Mouse (Mus musculus) E14TG2a.4 (cell line): ENCODE results near the gene Klhdc3.

Experiments used
- H3K27me3 ChIP-seq: 2 replicates; pipeline ENCODE4 v1.6.1; 2014; ENCODE audit warnings: low read length, control low read depth; ENCODE audit not compliant: insufficient read depth
- H3K36me3 ChIP-seq: 2 replicates; pipeline ENCODE4 v1.6.1; 2014; ENCODE audit warnings: low read length, control low read depth; ENCODE audit not compliant: insufficient read depth
- H3K4me1 ChIP-seq: replicated peaks from 2 replicates; pipeline ENCODE4 v1.6.1; 2014; ENCODE audit warnings: low read depth, low read length, control low read depth
- H3K4me3 ChIP-seq: replicated peaks from 2 replicates; pipeline ENCODE4 v1.5.1; 2014; ENCODE audit warnings: mild to moderate bottlenecking, low read length
- H3K9me3 ChIP-seq: 2 replicates; pipeline ENCODE4 v1.6.1; 2014; ENCODE audit warnings: low read length, control low read depth
- CTCF ChIP-seq: conservative IDR thresholded peaks from 2 replicates; pipeline ENCODE4 v1.5.1; 2014; ENCODE audit warnings: low read length
- NANOG ChIP-seq: IDR thresholded peaks from 2 replicates; pipeline ENCODE4 v1.6.1; 2014; ENCODE audit warnings: borderline replicate concordance, low read length, mixed read lengths
- POU5F1 ChIP-seq: IDR thresholded peaks from 2 replicates; pipeline ENCODE4 v1.6.1; 2014; ENCODE audit warnings: low read length, borderline replicate concordance

Gene Klhdc3

GRCm38 (mm10) chr17:46704887-46705835, 24.4 kb upstream of the Klhdc3 start, which contains the start of gene Ppp2r5d:
TSS of gene Ppp2r5d (minus strand) at chr17:46705111.
- Histone ChIP-seq H3K9me3 (no peaks in the 10 kb centered on the region), H3K36me3 (peaks cover 30% of the 10 kb centered on the region), H3K4me1 (peaks cover 56% of the 10 kb centered on the region), H3K4me3 (peak within 1 kb of the TSS; percentile 99), H3K27me3 (peaks cover 10% of the 10 kb centered on the region; the same call in 1 of the 2 replicates)
- no peak for TF ChIP-seq POU5F1
- TF ChIP-seq NANOG: no peak
- TF ChIP-seq CTCF: no peak

DNA sequence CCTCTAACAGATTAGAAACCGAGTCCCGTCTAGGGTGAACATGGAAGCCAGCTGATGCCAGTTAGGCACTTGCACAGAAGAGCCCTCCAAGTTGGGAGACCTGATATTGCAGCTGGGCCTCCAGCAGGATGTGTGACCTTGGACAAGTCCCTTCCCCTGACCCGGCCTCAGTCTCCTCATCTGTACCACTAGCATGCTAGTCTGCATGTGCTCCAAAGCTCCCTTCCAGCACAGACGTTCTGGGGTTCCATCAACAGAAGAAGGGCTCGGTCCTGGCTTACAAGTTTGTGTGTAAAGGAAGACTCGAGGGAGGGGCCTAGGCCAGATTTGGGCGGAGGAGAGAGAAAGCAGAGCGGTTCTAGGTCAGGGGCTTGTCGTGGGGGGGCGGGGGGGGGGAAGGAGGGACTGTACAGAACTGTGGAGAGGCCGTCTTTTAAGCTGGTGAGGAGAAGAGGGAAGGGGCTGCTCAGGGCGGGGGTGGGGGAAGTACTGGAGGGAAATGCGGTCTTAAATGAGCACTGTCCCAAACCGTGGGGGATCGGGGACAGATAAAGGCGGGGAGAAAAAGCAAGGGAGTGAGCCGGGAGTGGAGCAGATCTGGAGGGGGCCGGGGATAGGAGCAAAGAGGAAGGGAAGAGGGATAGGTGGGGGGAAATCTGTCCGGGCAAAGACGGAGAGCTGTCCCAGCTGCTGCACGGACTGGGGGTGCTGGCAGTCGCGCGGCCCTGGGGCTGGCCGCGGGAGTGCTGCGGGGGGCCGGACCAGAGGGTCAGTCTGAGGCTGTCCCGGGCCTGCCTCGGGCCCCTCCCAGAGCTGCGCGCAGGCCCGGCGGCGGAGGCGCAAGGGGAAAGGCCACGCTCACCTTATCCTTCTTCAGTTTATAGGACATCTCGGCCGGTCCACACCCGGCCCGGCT, 23.5 kb upstream of the Klhdc3 start:
- H3K9me3 ChIP-seq: no peaks in the 10 kb centered on the region
- peak overlapping the region; percentile 99 for H3K4me3 ChIP-seq
- TF ChIP-seq NANOG: no peak
- no peak for TF ChIP-seq CTCF
- H3K36me3 ChIP-seq: peaks cover 39% of the 10 kb centered on the region
- H3K4me1 ChIP-seq: peaks cover 63% of the 10 kb centered on the region
- H3K27me3 ChIP-seq: peaks cover 10% of the 10 kb centered on the region; the same call in 1 of the 2 replicates

DNA sequence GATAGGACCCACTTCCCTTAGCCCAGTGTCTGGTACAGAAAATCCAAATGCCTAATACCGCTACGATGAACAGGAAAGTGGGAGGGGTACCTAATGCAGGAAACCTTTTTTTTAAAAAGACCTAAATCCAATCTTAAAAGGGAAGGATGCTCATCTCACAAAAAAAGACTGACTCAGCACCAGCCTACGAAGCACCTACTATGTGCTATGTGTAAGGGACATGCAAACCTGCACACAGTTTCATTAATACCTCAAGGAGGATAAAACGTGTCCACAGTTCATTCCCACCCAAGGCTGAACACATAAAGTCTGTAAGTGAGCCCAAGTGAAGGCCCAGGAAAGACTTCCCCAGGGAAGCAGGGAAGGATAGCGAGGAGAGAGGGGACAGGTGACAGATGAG, 21.8 kb upstream of the Klhdc3 start:
- H3K4me3 ChIP-seq: no peak overlapping the region
- peaks cover 77% of the 10 kb centered on the region for H3K4me1 ChIP-seq
- H3K36me3 ChIP-seq: peaks cover 55% of the 10 kb centered on the region
- H3K9me3 ChIP-seq: no peaks in the 10 kb centered on the region
- TF ChIP-seq NANOG: no peak
- TF ChIP-seq POU5F1: no peak
- no peak for TF ChIP-seq CTCF
- H3K27me3 ChIP-seq: peaks cover 10% of the 10 kb centered on the region; the same call in 1 of the 2 replicates

DNA sequence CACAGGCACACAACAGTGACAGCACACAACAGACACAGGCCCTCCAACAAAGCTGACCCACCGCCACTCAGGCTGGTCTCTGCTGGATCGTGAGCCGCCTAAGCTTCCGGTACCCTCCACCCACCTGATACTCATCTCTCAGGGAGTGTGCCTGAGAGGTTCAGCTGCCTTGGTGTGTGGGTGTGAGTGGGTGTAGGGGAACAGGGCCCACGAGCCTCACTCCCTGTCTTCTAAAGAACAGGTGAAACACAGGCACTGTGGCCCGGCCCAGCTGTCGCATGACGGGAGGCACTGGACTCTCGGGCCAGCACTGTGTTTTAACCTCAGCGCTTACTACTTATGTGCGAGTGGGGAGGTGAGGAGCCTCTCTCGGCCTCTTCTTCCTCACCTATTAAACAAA, 21.4 kb upstream of the Klhdc3 start:
- H3K36me3 ChIP-seq: peaks cover 59% of the 10 kb centered on the region
- no peak for TF ChIP-seq CTCF
- H3K27me3 ChIP-seq: peaks cover 9% of the 10 kb centered on the region; the same call in 1 of the 2 replicates
- no peaks in the 10 kb centered on the region for H3K9me3 ChIP-seq
- peaks cover 78% of the 10 kb centered on the region for H3K4me1 ChIP-seq
- H3K4me3 ChIP-seq: no peak overlapping the region

- TF ChIP-seq CTCF: no peak
- no peak for TF ChIP-seq POU5F1
- no peak for TF ChIP-seq NANOG
- H3K4me1 ChIP-seq: peaks cover 77% of the 10 kb centered on the region
- H3K4me3 ChIP-seq: no peak overlapping the region
- no peaks in the 10 kb centered on the region for H3K9me3 ChIP-seq
- H3K27me3 ChIP-seq: peaks cover 3% of the 10 kb centered on the region; the same call in 1 of the 2 replicates
- peaks cover 59% of the 10 kb centered on the region for H3K36me3 ChIP-seq
These were observed 20.8 kb upstream of the Klhdc3 start for GRCm38 (mm10) chr17:46701489-46701888.

DNA sequence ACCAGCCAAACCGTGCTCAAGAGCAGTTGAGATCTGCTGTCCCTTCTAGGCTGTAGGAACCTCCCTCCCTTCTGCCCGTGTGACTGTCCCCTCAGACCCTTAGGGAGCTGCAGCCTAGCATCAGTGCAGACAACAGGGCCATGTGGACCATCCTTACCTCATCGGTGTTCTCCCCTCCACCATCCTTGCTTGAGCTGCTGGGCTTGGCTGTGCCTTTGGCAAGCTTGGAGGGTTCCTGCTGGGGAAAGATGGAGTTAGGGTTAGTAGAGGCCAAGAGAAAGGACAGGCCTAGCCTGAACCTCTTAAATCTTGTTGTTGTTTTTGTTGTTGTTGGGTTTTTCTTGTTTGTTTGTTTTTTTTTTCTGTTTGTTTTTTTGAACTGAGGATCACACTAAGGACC, 19.2 kb upstream of the Klhdc3 start:
- Histone ChIP-seq H3K4me1 (peaks cover 76% of the 10 kb centered on the region), H3K9me3 (no peaks in the 10 kb centered on the region), H3K36me3 (peaks cover 67% of the 10 kb centered on the region), H3K27me3 (no peaks in the 10 kb centered on the region), H3K4me3 (no peak overlapping the region)
- TF ChIP-seq POU5F1: no peak

DNA sequence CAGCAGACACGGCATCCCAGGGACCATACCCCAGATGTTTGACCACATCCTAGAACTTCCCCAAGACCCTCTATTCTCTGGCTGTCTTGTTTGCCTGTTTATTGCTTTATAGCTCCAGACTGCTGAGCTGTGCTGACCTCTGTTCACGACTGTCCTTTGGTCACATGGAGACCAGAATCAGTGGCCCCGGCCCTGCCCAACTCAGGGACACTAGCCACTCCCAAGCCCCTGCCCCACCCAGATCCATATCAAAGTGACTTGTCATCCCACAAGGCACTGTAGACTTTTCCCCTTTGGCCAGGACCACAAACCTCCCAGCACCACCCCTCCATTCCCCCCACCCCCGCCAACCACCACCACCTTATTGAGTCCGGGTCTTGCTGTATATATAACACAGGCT, 18.5 kb upstream of the Klhdc3 start:
- no peak for TF ChIP-seq POU5F1
- TF ChIP-seq NANOG: no peak
- TF ChIP-seq CTCF: no peak
- Histone ChIP-seq H3K9me3 (no peaks in the 10 kb centered on the region), H3K4me1 (peaks cover 82% of the 10 kb centered on the region), H3K27me3 (no peaks in the 10 kb centered on the region), H3K36me3 (peaks cover 67% of the 10 kb centered on the region), H3K4me3 (no peak overlapping the region)

DNA sequence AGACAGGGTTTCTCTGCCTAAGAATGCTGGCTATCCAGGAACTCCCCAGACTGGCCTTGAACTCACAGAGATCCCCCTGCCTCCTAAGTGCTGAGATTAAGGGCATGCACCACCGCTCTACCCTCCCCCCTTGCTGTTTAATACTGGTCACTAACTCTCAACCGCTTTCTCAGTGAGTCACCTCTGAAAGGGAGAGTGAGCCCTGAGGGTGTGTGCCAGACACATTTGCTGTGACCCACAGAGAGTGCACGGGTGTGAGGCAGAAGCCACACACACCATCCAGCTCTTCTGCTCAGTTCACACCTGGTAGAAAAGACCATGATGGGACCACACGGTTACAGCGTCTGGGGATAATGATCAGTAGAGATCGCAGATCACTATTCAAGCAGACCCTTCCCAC, 17.8 kb upstream of the Klhdc3 start:
- Histone ChIP-seq H3K36me3 (peaks cover 70% of the 10 kb centered on the region), H3K9me3 (no peaks in the 10 kb centered on the region), H3K27me3 (no peaks in the 10 kb centered on the region), H3K4me3 (no peak overlapping the region), H3K4me1 (peaks cover 82% of the 10 kb centered on the region)
- TF ChIP-seq NANOG: no peak
- TF ChIP-seq CTCF: no peak
- no peak for TF ChIP-seq POU5F1
